Mouse (Mus musculus) midbrain, embryonic 10.5 days (tissue): ENCODE results near the gene Ndufb2. TPM values are rescaled to one million over a fixed set of nuclear protein-coding genes. Genes with fewer than 3 reads are reported as not detected.

Source experiments
- DNase-seq: peaks from one replicate; pipeline ENCODE4 v3.0.0-alpha.2; 2017; ENCODE audit warnings: low spot score
- H3K27ac ChIP-seq: fragments of 300-500 bp; sonication (generic); replicated peaks from 2 replicates; pipeline ENCODE4 v1.5.1; 2016; ENCODE audit warnings: mild to moderate bottlenecking
- H3K27me3 ChIP-seq: fragments of 300-500 bp; sonication (generic); 2 replicates; pipeline ENCODE4 v1.6.1; 2016; ENCODE audit warnings: low read depth, mild to moderate bottlenecking; ENCODE audit not compliant: poor library complexity, severe bottlenecking
- H3K36me3 ChIP-seq: fragments of 300-500 bp; sonication (generic); 2 replicates; pipeline ENCODE4 v1.6.1; 2016; ENCODE audit warnings: mild to moderate bottlenecking, moderate library complexity
- H3K4me1 ChIP-seq: fragments of 300-500 bp; sonication (generic); 2 replicates; pipeline ENCODE4 v1.6.1; 2016
- H3K4me3 ChIP-seq: fragments of 300-500 bp; sonication (generic); 2 replicates; pipeline ENCODE4 v1.5.1; 2016; ENCODE audit warnings: mild to moderate bottlenecking, moderate library complexity
- H3K9me3 ChIP-seq: fragments of 300-500 bp; sonication (generic); replicated peaks from 2 replicates; pipeline ENCODE4 v1.6.1; 2016; ENCODE audit warnings: mild to moderate bottlenecking
- WGBS: fragments of 180-500 bp; shearing (Covaris S2); methylation state at CpG from one replicate; pipeline ENCODE4 v1.1.7; 2016; 5-methylcytosine and 5-hydroxymethylcytosine counted together
- polyA plus RNA-seq: library from polyadenylated mRNA; unstranded; fragments of >200 nt; fragmentation: Nextera tagmentation; extraction: Ambion mirVana; gene quantifications from 2 replicates; pipeline ENCODE4 v1.2.1, GENCODE M21; 2016

Ndufb2 gene
- polyA plus RNA-seq, 1 experiment from 2014 or later = 288 TPM

DNA sequence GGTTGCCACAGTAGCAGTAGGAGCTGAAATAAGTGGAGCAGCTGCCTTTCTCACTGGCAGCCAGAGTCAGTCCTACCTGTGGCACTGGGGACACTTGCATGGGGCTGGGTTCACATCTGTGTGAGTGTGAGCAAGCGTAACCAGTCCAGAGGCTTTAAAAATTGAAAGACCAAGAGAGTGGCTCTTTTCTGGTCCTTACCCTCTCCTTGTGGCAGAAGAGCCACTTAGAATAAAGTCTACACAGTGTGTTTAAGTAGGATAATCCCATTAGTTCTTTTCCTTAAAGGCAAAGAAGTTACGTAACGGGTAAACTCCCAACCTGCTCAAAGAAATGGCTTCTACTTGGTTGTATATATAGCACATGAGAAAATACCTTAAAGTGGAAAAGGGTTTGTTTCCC lies 8.5 kb downstream of the Ndufb2 start:
- WGBS = 92% methylated on average over 3 of the region's 3 CpGs
- no peak for DNase-seq
- Histone ChIP-seq H3K9me3 (no peaks in the 10 kb centered on the region), H3K27ac (no peak overlapping the region), H3K36me3 (peaks cover 68% of the 10 kb centered on the region), H3K4me1 (no peaks in the 10 kb centered on the region), H3K27me3 (no peaks in the 10 kb centered on the region), H3K4me3 (no peak overlapping the region)

- Histone ChIP-seq H3K27ac (no peak overlapping the region), H3K27me3 (no peaks in the 10 kb centered on the region), H3K9me3 (no peaks in the 10 kb centered on the region), H3K36me3 (peaks cover 62% of the 10 kb centered on the region), H3K4me1 (no peaks in the 10 kb centered on the region), H3K4me3 (no peak overlapping the region)
- 88% methylated on average over 3 of the region's 3 CpGs for WGBS
- DNase-seq = no peak
These were observed 9.5 kb downstream of the Ndufb2 start for GRCm38 (mm10) chr6:39601828-39602227.

DNA sequence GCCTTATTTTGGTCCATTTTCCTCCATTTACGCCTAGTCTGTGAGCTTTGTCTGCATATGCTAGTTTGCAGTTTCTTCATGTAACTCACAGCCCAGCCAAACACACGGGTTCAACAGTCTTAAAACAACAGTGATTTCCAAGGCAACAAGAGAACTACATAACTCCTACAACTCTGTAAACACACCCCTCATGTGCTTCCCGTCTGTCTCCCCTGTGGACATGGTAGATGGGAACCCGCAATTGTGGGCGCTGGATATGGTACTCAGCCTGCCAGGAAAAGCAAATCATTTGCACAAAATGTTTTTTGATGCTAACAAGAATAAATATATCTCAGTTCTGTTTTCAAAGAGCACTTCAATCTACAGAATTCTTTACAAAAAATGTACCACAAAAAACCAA lies 12.2 kb downstream of the Ndufb2 start:
- Histone ChIP-seq H3K27ac (no peak overlapping the region), H3K9me3 (no peaks in the 10 kb centered on the region), H3K27me3 (no peaks in the 10 kb centered on the region), H3K4me1 (no peaks in the 10 kb centered on the region), H3K4me3 (no peak overlapping the region), H3K36me3 (peaks cover 40% of the 10 kb centered on the region)
- no peak for DNase-seq
- WGBS = 89% methylated on average over 5 of the region's 5 CpGs

DNA sequence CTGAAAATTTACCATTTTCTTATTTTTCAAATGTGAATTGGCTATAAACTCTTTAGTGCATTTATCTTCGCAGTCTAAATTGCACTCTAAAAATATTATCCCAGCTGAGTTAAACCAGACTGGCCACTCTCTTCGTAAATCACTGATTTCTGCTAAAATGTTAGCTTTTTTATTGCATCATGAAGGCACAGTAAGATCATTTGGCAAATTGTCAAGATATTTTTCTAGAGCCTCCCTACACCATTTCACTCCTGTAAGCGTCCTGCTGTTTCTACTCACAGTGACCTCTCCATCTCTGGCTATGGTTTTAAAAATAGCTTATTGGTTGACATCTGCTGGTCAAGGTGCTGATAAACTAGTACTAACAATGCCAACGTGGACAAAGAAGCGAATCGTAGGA lies 13.7 kb downstream of the Ndufb2 start:
- no peak for DNase-seq
- 94% methylated on average over 6 of the region's 6 CpGs for WGBS
- H3K4me1 ChIP-seq = no peaks in the 10 kb centered on the region
- H3K4me3 ChIP-seq = no peak overlapping the region
- no peaks in the 10 kb centered on the region for H3K9me3 ChIP-seq
- no peak overlapping the region for H3K27ac ChIP-seq
- H3K36me3 ChIP-seq = peaks cover 31% of the 10 kb centered on the region
- H3K27me3 ChIP-seq = no peaks in the 10 kb centered on the region

- Histone ChIP-seq H3K9me3 (no peaks in the 10 kb centered on the region), H3K36me3 (peaks cover 31% of the 10 kb centered on the region), H3K27ac (no peak overlapping the region), H3K27me3 (no peaks in the 10 kb centered on the region), H3K4me3 (no peak overlapping the region), H3K4me1 (no peaks in the 10 kb centered on the region)
- WGBS = 78% methylated on average over 3 of the region's 3 CpGs
- DNase-seq = no peak
These were observed 14.5 kb downstream of the Ndufb2 start for GRCm38 (mm10) chr6:39606862-39607261.

- Histone ChIP-seq H3K36me3 (peaks cover 30% of the 10 kb centered on the region), H3K27ac (no peak overlapping the region), H3K9me3 (no peaks in the 10 kb centered on the region), H3K4me3 (no peak overlapping the region), H3K4me1 (no peaks in the 10 kb centered on the region), H3K27me3 (no peaks in the 10 kb centered on the region)
- 80% methylated on average over 5 of the region's 5 CpGs for WGBS
- DNase-seq = no peak
These were observed 15.0 kb downstream of the Ndufb2 start for GRCm38 (mm10) chr6:39607365-39607764.

GRCm38 (mm10) chr6:39610207-39610606 lies 17.8 kb downstream of the Ndufb2 start:
- H3K9me3 ChIP-seq = no peaks in the 10 kb centered on the region
- no peaks in the 10 kb centered on the region for H3K4me1 ChIP-seq
- 76% methylated on average over 2 of the region's 2 CpGs for WGBS
- no peak overlapping the region for H3K27ac ChIP-seq
- no peak for DNase-seq
- H3K27me3 ChIP-seq = no peaks in the 10 kb centered on the region
- H3K4me3 ChIP-seq = no peak overlapping the region
- peaks cover 40% of the 10 kb centered on the region for H3K36me3 ChIP-seq

GRCm38 (mm10) chr6:39611296-39611695 lies 18.9 kb downstream of the Ndufb2 start:
- Histone ChIP-seq H3K4me1 (no peaks in the 10 kb centered on the region), H3K9me3 (no peaks in the 10 kb centered on the region), H3K4me3 (no peak overlapping the region), H3K27me3 (no peaks in the 10 kb centered on the region), H3K36me3 (peaks cover 48% of the 10 kb centered on the region), H3K27ac (no peak overlapping the region)
- WGBS = 95% methylated on average over 2 of the region's 2 CpGs
- no peak for DNase-seq

Other genes with a start within 250 kb of the Ndufb2 start
- 45.3 and 51.4 TPM in 2 replicates for gene Slc37a3, start 214.9 kb upstream of the Ndufb2 start, polyA plus RNA-seq
- gene Rab19, start 211.4 kb upstream of the Ndufb2 start, polyA plus RNA-seq = 0.28 and 0.30 TPM in 2 replicates
- gene Mkrn1, start 172.1 kb upstream of the Ndufb2 start, polyA plus RNA-seq = 88.2 and 104 TPM in 2 replicates
- gene Dennd2a, start 34.7 kb upstream of the Ndufb2 start, polyA plus RNA-seq = 42.3 and 50.6 TPM in 2 replicates
- 26.6 and 28.4 TPM in 2 replicates for gene Adck2, start 18.7 kb upstream of the Ndufb2 start, polyA plus RNA-seq
- gene Gm42420, start 6.8 kb upstream of the Ndufb2 start, polyA plus RNA-seq = 0.57 and 1.3 TPM in 2 replicates
- gene Braf, start 132.9 kb downstream of the Ndufb2 start, polyA plus RNA-seq = 17.9 and 19.0 TPM in 2 replicates
- gene Mrps33, start 218.4 kb downstream of the Ndufb2 start, polyA plus RNA-seq = 232 TPM in 2 replicates